9 mouse cellular contexts compared by ENCODE assay signal in genomic region chr2:130291434-130291833, GRCm38 (mm10). TPM values are rescaled to one million over a fixed set of nuclear protein-coding genes. Genes with fewer than 3 reads are reported as not detected.
DNase-seq lines count a peak whose midpoint lies in the region; ATAC-seq and TF ChIP-seq lines count a peak whose summit lies in the region.
"Had no signal": no experiment of that assay in that cellular context is flagged by ENCODE, and none has a peak within 500 bp of the region (broad histone marks: within the 10 kb centered on the region; RNA-seq: fewer than 3 reads in every experiment).

No protein-coding gene starts in this region.

- H3K9me3 ChIP-seq in ES-Bruce4 (replicated peaks; ENCODE audit: control insufficient read depth, insufficient read depth, low read length, poor library complexity, severe bottlenecking): no peaks in the 10 kb centered on the region
- no peaks in the 10 kb centered on the region for H3K9me3 ChIP-seq in embryonic facial prominence, embryonic 13.5 days
- H3K9me3 ChIP-seq in heart, embryonic 15.5 days (replicated peaks): no peaks in the 10 kb centered on the region
- no peaks in the 10 kb centered on the region for H3K9me3 ChIP-seq in liver, postnatal 0 days (ENCODE audit: low read length)
- H3K9me3 ChIP-seq: limb, embryonic 13.5 days had no signal

- TF ChIP-seq POLR2A in ES-Bruce4 (IDR thresholded peaks at IDR 0.05; ENCODE audit: insufficient read depth, low read length): no peak
- TF ChIP-seq POLR2A in olfactory bulb, adult 2 months (IDR thresholded peaks at IDR 0.05; ENCODE audit: insufficient read depth, low read depth, low read length): no peak

- peak overlapping the region; percentile 29; the same call in 1 of the 2 replicates for H3K4me3 ChIP-seq in ES-Bruce4 (ENCODE audit: low read depth, low read length)
- no peak overlapping the region for H3K4me3 ChIP-seq in embryonic facial prominence, embryonic 13.5 days
- H3K4me3 ChIP-seq in heart, embryonic 15.5 days: no peak overlapping the region
- no peak overlapping the region for H3K4me3 ChIP-seq in liver, postnatal 0 days (ENCODE audit: low read depth, low read length)
- H3K4me3 ChIP-seq in olfactory bulb, adult 2 months (ENCODE audit: insufficient read depth, low read depth, low read length): no peak overlapping the region
- H3K4me3 ChIP-seq: limb, embryonic 13.5 days had no signal

- H3K27me3 ChIP-seq in ES-Bruce4 (ENCODE audit: control insufficient read depth, insufficient read depth, low read length, poor library complexity, severe bottlenecking): 0 out of 2 replicates have a peak, but pooled peaks cover 3% of the 10 kb centered on the region
- H3K27me3 ChIP-seq in embryonic facial prominence, embryonic 13.5 days: peaks cover 5% of the 10 kb centered on the region
- peaks cover 34% of the 10 kb centered on the region for H3K27me3 ChIP-seq in heart, embryonic 15.5 days
- H3K27me3 ChIP-seq in liver, postnatal 0 days (ENCODE audit: insufficient read depth, low read length): peaks cover 38% of the 10 kb centered on the region

- 0 out of 2 replicates have a peak, but pooled peaks have one; percentile 8 for ATAC-seq in embryonic facial prominence, embryonic 13.5 days (ENCODE audit: insufficient number of reproducible peaks, insufficient read depth, low FRiP score, low TSS enrichment, low read depth)
- ATAC-seq in heart, embryonic 15.5 days (replicated peaks; ENCODE audit: insufficient number of reproducible peaks, insufficient read depth, low FRiP score, low read depth): 0 out of 2 replicates have a peak, but pooled peaks have one; percentile 41
- ATAC-seq in liver, postnatal 0 days: peak; percentile 68

- TF ChIP-seq EP300 in ES-Bruce4 (IDR thresholded peaks at IDR 0.05; ENCODE audit: insufficient read depth, low read depth, low read length): no peak
- no peak for TF ChIP-seq EP300 in liver, postnatal 0 days (IDR thresholded peaks at IDR 0.05; ENCODE audit: low read depth)

- H3K4me2 ChIP-seq in embryonic facial prominence, embryonic 13.5 days: no peak overlapping the region; the same call in 1 of the 2 replicates
- H3K4me2 ChIP-seq in heart, embryonic 15.5 days: peak overlapping the region; percentile 19; the same call in 1 of the 2 replicates
- H3K4me2 ChIP-seq in liver, postnatal 0 days (ENCODE audit: low read depth, low read length): no peak overlapping the region
- H3K4me2 ChIP-seq: limb, embryonic 13.5 days had no signal

- DNase-seq in adrenal gland, postnatal 14 days: peak; percentile 77
- peak; percentile 80 for DNase-seq in kidney, postnatal 14 days
- peak; percentile 60 for DNase-seq in liver, postnatal 0 days
- peak; percentile 54 for DNase-seq in yolk sac, embryonic 10.5 days (ENCODE audit: low spot score)

- peak; percentile 49 for TF ChIP-seq CTCF in ES-Bruce4 (IDR thresholded peaks at IDR 0.05; ENCODE audit: low read depth, low read length)
- peak; percentile 91 for TF ChIP-seq CTCF in liver, postnatal 0 days (IDR thresholded peaks at IDR 0.05; ENCODE audit: low read depth)
- TF ChIP-seq CTCF in olfactory bulb, adult 2 months (IDR thresholded peaks at IDR 0.05; ENCODE audit: insufficient read depth, low read depth, low read length): 0 out of 2 replicates have a peak, but pooled peaks have one; percentile 8

- peak overlapping the region; percentile 54 for H3K9ac ChIP-seq in ES-Bruce4 (ENCODE audit: low read depth, poor library complexity, severe bottlenecking)
- no peak overlapping the region for H3K9ac ChIP-seq in embryonic facial prominence, embryonic 13.5 days
- H3K9ac ChIP-seq in heart, embryonic 15.5 days: no peak overlapping the region
- no peak overlapping the region for H3K9ac ChIP-seq in liver, postnatal 0 days (replicated peaks)
- H3K9ac ChIP-seq: limb, embryonic 13.5 days had no signal

- no peaks in the 10 kb centered on the region for H3K4me1 ChIP-seq in ES-Bruce4 (ENCODE audit: control insufficient read depth, insufficient read depth, low read length)
- peaks cover 28% of the 10 kb centered on the region for H3K4me1 ChIP-seq in embryonic facial prominence, embryonic 13.5 days
- H3K4me1 ChIP-seq in heart, embryonic 15.5 days (replicated peaks): peaks cover 17% of the 10 kb centered on the region
- H3K4me1 ChIP-seq in liver, postnatal 0 days (ENCODE audit: insufficient read depth): peaks cover 2% of the 10 kb centered on the region; the same call in 1 of the 2 replicates
- peaks cover 15% of the 10 kb centered on the region for H3K4me1 ChIP-seq in olfactory bulb, adult 2 months (ENCODE audit: control insufficient read depth, insufficient read depth, low read length)

- 7% methylated on average over 8 of the region's 8 CpGs for WGBS in embryonic facial prominence, embryonic 13.5 days
- WGBS in heart, embryonic 15.5 days: 11% methylated on average over 8 of the region's 8 CpGs
- 11% methylated on average over 8 of the region's 8 CpGs for WGBS in liver, postnatal 0 days (ENCODE audit: insufficient replicate concordance)
- WGBS in olfactory bulb, adult 2 months: 5% methylated on average over 8 of the region's 8 CpGs

- H3K27ac ChIP-seq in ES-Bruce4 (ENCODE audit: insufficient read depth, low read length): no peak overlapping the region
- H3K27ac ChIP-seq in embryonic facial prominence, embryonic 13.5 days: no peak overlapping the region
- H3K27ac ChIP-seq in heart, embryonic 15.5 days: no peak overlapping the region
- no peak overlapping the region for H3K27ac ChIP-seq in liver, postnatal 0 days (ENCODE audit: low read depth)
- no peak overlapping the region for H3K27ac ChIP-seq in olfactory bulb, adult 2 months (ENCODE audit: insufficient read depth, low read depth, low read length)
- H3K27ac ChIP-seq: limb, embryonic 13.5 days had no signal

- no peaks in the 10 kb centered on the region for H3K36me3 ChIP-seq in ES-Bruce4 (ENCODE audit: control insufficient read depth, insufficient read depth, low read length, poor library complexity, severe bottlenecking)
- H3K36me3 ChIP-seq in embryonic facial prominence, embryonic 13.5 days: no peaks in the 10 kb centered on the region
- no peaks in the 10 kb centered on the region for H3K36me3 ChIP-seq in heart, embryonic 15.5 days
- H3K36me3 ChIP-seq in liver, postnatal 0 days (replicated peaks; ENCODE audit: insufficient read depth, low read length): no peaks in the 10 kb centered on the region
- H3K36me3 ChIP-seq: limb, embryonic 13.5 days had no signal

RNA-seq across cellular contexts. Expression of gene Ebf4, which starts 3.5 kb away (rescaled TPM):
- 4.8 and 5.3 TPM in 2 replicates for polyA plus RNA-seq in ES-Bruce4 (2011; ENCODE audit: insufficient read depth, insufficient read length, low read depth, missing spikeins)
- total RNA-seq in adrenal gland, postnatal 14 days (2021): 3.6 and 4.2 TPM in 2 replicates
- polyA plus RNA-seq in embryonic facial prominence, embryonic 13.5 days (2015; fragmentation: Nextera tagmentation; extraction: Ambion mirVana): 3.9 and 4.8 TPM in 2 replicates
- polyA plus RNA-seq in heart, embryonic 15.5 days (2015; fragmentation: Nextera tagmentation; extraction: Ambion mirVana): 0.58 and 1.2 TPM in 2 replicates
- polyA plus RNA-seq in liver, postnatal 0 days (2015; fragmentation: Nextera tagmentation; extraction: Ambion mirVana): 0.08 and 0.11 TPM in 2 replicates
- not detected in 2 replicates for polyA plus RNA-seq in olfactory bulb, adult 2 months (2012; ENCODE audit: insufficient read depth, insufficient read length, low replicate concordance, missing spikeins)

RNA-seq across cellular contexts. Expression of gene Idh3b, which starts 7.1 kb away (rescaled TPM):
- polyA plus RNA-seq in ES-Bruce4 (2011; ENCODE audit: insufficient read depth, insufficient read length, low read depth, missing spikeins): 158 and 163 TPM in 2 replicates
- total RNA-seq in adrenal gland, postnatal 14 days (2021): 729 and 784 TPM in 2 replicates
- polyA plus RNA-seq in embryonic facial prominence, embryonic 13.5 days (2015; fragmentation: Nextera tagmentation; extraction: Ambion mirVana): 151 and 158 TPM in 2 replicates
- polyA plus RNA-seq in heart, embryonic 15.5 days (2015; fragmentation: Nextera tagmentation; extraction: Ambion mirVana): 288 and 290 TPM in 2 replicates
- polyA plus RNA-seq in liver, postnatal 0 days (2015; fragmentation: Nextera tagmentation; extraction: Ambion mirVana): 114 and 116 TPM in 2 replicates
- polyA plus RNA-seq in olfactory bulb, adult 2 months (2012; ENCODE audit: insufficient read depth, insufficient read length, low replicate concordance, missing spikeins): 496 TPM in 1 of 2 replicates, not detected in the other

RNA-seq across cellular contexts. Expression of gene Nop56, which starts 17.2 kb away (rescaled TPM):
- polyA plus RNA-seq in ES-Bruce4 (2011; ENCODE audit: insufficient read depth, insufficient read length, low read depth, missing spikeins): 387 and 404 TPM in 2 replicates
- 115 and 124 TPM in 2 replicates for total RNA-seq in adrenal gland, postnatal 14 days (2021)
- 300 and 333 TPM in 2 replicates for polyA plus RNA-seq in embryonic facial prominence, embryonic 13.5 days (2015; fragmentation: Nextera tagmentation; extraction: Ambion mirVana)
- polyA plus RNA-seq in heart, embryonic 15.5 days (2015; fragmentation: Nextera tagmentation; extraction: Ambion mirVana): 103 and 150 TPM in 2 replicates
- polyA plus RNA-seq in liver, postnatal 0 days (2015; fragmentation: Nextera tagmentation; extraction: Ambion mirVana): 79.4 and 91.2 TPM in 2 replicates
- polyA plus RNA-seq in olfactory bulb, adult 2 months (2012; ENCODE audit: insufficient read depth, insufficient read length, low replicate concordance, missing spikeins): 362 TPM in 1 of 2 replicates, not detected in the other

Comparison
In these comparisons a context has a peak if more than half of its experiments do, and no peak if none do; other contexts are left out.
1. CTCF ChIP-seq: peak in every context shown above with its lines; median percentile 91 in liver, postnatal 0 days; 49 in ES-Bruce4; 8 in olfactory bulb, adult 2 months.
2. ATAC-seq: peak in every context shown above with its lines; median percentile 68 in liver, postnatal 0 days; 41 in heart, embryonic 15.5 days; 8 in embryonic facial prominence, embryonic 13.5 days.